Mouse (Mus musculus): ENCODE data around the gene Col6a5.

The Col6a5 gene

GRCm38 (mm10) chr9:105960533-105960932 lies at the start of gene Col6a5:
Col6a5 (minus strand) TSS chr9:105960643.
- no peak for DNase-seq

GRCm38 (mm10) chr9:105997955-105998354 lies 37.5 kb upstream of the Col6a5 start:
- DNase-seq = no peak

GRCm38 (mm10) chr9:105992425-105992824 lies 32.0 kb upstream of the Col6a5 start:
- DNase-seq = no peak

GRCm38 (mm10) chr9:105990099-105990498 lies 29.7 kb upstream of the Col6a5 start:
- no peak for DNase-seq

GRCm38 (mm10) chr9:105989468-105989867 lies 29.0 kb upstream of the Col6a5 start:
- DNase-seq = peak; percentile 51

- no peak for DNase-seq
Observed at GRCm38 (mm10) chr9:105988096-105988495, 27.7 kb upstream of the Col6a5 start.

- no peak for DNase-seq
Observed at GRCm38 (mm10) chr9:105984931-105985519, 24.6 kb upstream of the Col6a5 start.

GRCm38 (mm10) chr9:105978479-105978878 lies 18.0 kb upstream of the Col6a5 start:
- DNase-seq = no peak

- DNase-seq = no peak
Observed at GRCm38 (mm10) chr9:105976871-105977270, 16.4 kb upstream of the Col6a5 start.

- DNase-seq = no peak
Observed at GRCm38 (mm10) chr9:105976314-105976713, 15.9 kb upstream of the Col6a5 start.

- no peak for DNase-seq
Observed at GRCm38 (mm10) chr9:105973736-105974135, 13.3 kb upstream of the Col6a5 start.

- no peak for DNase-seq
Observed at GRCm38 (mm10) chr9:105972031-105972430, 11.6 kb upstream of the Col6a5 start.

GRCm38 (mm10) chr9:105971351-105971894 lies 11.0 kb upstream of the Col6a5 start:
- no peak for DNase-seq

- DNase-seq = no peak
Observed at GRCm38 (mm10) chr9:105970901-105971300, 10.5 kb upstream of the Col6a5 start.

- no peak for DNase-seq
Observed at GRCm38 (mm10) chr9:105967976-105968375, 7.5 kb upstream of the Col6a5 start.

GRCm38 (mm10) chr9:105959116-105959515 lies 1.3 kb downstream of the Col6a5 start:
- no peak for DNase-seq

- DNase-seq = no peak
Observed at GRCm38 (mm10) chr9:105949755-105950154, 10.7 kb downstream of the Col6a5 start.

GRCm38 (mm10) chr9:105947577-105947976 lies 12.9 kb downstream of the Col6a5 start:
- DNase-seq = no peak

- DNase-seq = no peak
Observed at GRCm38 (mm10) chr9:105933816-105934215, 26.6 kb downstream of the Col6a5 start.

- DNase-seq = no peak
Observed at GRCm38 (mm10) chr9:105929287-105929686, 31.2 kb downstream of the Col6a5 start.

- DNase-seq = no peak
Observed at GRCm38 (mm10) chr9:105928406-105929071, 31.9 kb downstream of the Col6a5 start.

GRCm38 (mm10) chr9:105923659-105924058 lies 36.8 kb downstream of the Col6a5 start:
- DNase-seq = no peak

GRCm38 (mm10) chr9:105915186-105915585 lies 45.3 kb downstream of the Col6a5 start:
- DNase-seq = no peak

GRCm38 (mm10) chr9:105910166-105910565 lies 50.3 kb downstream of the Col6a5 start:
- no peak for DNase-seq

All from right cerebral cortex, postnatal 4 days (tissue).